Mouse (Mus musculus) kidney, embryonic 15.5 days (tissue): ENCODE measurements around the gene Ranbp3. TPM values are rescaled to one million over a fixed set of nuclear protein-coding genes. Genes with fewer than 3 reads are reported as not detected.
A peak's percentile ranks its signal among the peaks of the same experiment; 100 is the strongest.

Experiments used
- ATAC-seq: fragments of 200-750 bp; cut with Nextera tagmentation; replicated peaks from 2 replicates; pipeline ENCODE4 v1.8.0; 2017; ENCODE audit warnings: moderate TSS enrichment; ENCODE audit not compliant: low FRiP score
- H3K27ac ChIP-seq: fragments of 300-500 bp; sonication (generic); 2 replicates; pipeline ENCODE4 v1.5.1; 2015; ENCODE audit warnings: mild to moderate bottlenecking, inconsistent platforms
- H3K27me3 ChIP-seq: fragments of 300-500 bp; sonication (generic); 2 replicates; pipeline ENCODE4 v1.6.1; 2015; ENCODE audit warnings: inconsistent platforms
- H3K36me3 ChIP-seq: fragments of 300-500 bp; sonication (generic); 2 replicates; pipeline ENCODE4 v1.6.1; 2015; ENCODE audit warnings: inconsistent platforms
- H3K4me1 ChIP-seq: fragments of 300-500 bp; sonication (generic); 2 replicates; pipeline ENCODE4 v1.6.1; 2015; ENCODE audit warnings: inconsistent platforms
- H3K4me2 ChIP-seq: fragments of 300-500 bp; sonication (generic); 2 replicates; pipeline ENCODE4 v1.6.1; 2015; ENCODE audit warnings: moderate library complexity, mild to moderate bottlenecking, inconsistent platforms
- H3K4me3 ChIP-seq: fragments of 300-500 bp; sonication (generic); replicated peaks from 2 replicates; pipeline ENCODE4 v1.5.1; 2015; ENCODE audit warnings: mild to moderate bottlenecking, inconsistent platforms
- H3K9ac ChIP-seq: fragments of 300-500 bp; sonication (generic); 2 replicates; pipeline ENCODE4 v1.6.1; 2015; ENCODE audit warnings: mild to moderate bottlenecking, inconsistent platforms
- H3K9me3 ChIP-seq: fragments of 300-500 bp; sonication (generic); replicated peaks from 2 replicates; pipeline ENCODE4 v1.6.1; 2016; ENCODE audit warnings: inconsistent platforms
- WGBS: fragments of 180-500 bp; shearing (Covaris S2); methylation state at CpG from one replicate; pipeline ENCODE4 v1.1.7; 2015; ENCODE audit warnings: mixed read lengths; 5-methylcytosine and 5-hydroxymethylcytosine counted together
- polyA plus RNA-seq: library from polyadenylated mRNA; unstranded; fragments of >200 nt; fragmentation: Nextera tagmentation; extraction: Ambion mirVana; gene quantifications from 2 replicates; pipeline ENCODE4 v1.2.1, GENCODE M21; 2015

Gene Ranbp3
- polyA plus RNA-seq, 1 experiment from 2014 or later: 99.2 TPM

GRCm38 (mm10) chr17:56715914-56716654 is 43.0 kb downstream of the Ranbp3 start:
- no peak for ATAC-seq
- H3K36me3 ChIP-seq: peaks cover 27% of the 10 kb centered on the region
- H3K4me2 ChIP-seq: peak overlapping the region; percentile 89
- no peaks in the 10 kb centered on the region for H3K27me3 ChIP-seq
- no peaks in the 10 kb centered on the region for H3K9me3 ChIP-seq
- H3K4me3 ChIP-seq: peak overlapping the region; percentile 95
- peak overlapping the region; percentile 85 for H3K9ac ChIP-seq
- H3K27ac ChIP-seq: peak overlapping the region; percentile 81
- peaks cover 35% of the 10 kb centered on the region for H3K4me1 ChIP-seq
- 22% methylated on average over 22 of the region's 22 CpGs for WGBS

- Histone ChIP-seq H3K4me3 (peak overlapping the region; percentile 95), H3K27ac (peak overlapping the region; percentile 89), H3K4me1 (peaks cover 39% of the 10 kb centered on the region), H3K9me3 (no peaks in the 10 kb centered on the region), H3K9ac (peak overlapping the region; percentile 90), H3K36me3 (peaks cover 27% of the 10 kb centered on the region), H3K27me3 (no peaks in the 10 kb centered on the region), H3K4me2 (peak overlapping the region; percentile 89)
- WGBS: under 1% methylated on average over 55 of the region's 55 CpGs
- ATAC-seq: peak; percentile 95
Observed at GRCm38 (mm10) chr17:56716655-56717362, 43.7 kb downstream of the Ranbp3 start.

- H3K4me1 ChIP-seq: peaks cover 46% of the 10 kb centered on the region
- H3K27ac ChIP-seq: peak within 1 kb of the TSS; percentile 89
- no peaks in the 10 kb centered on the region for H3K9me3 ChIP-seq
- peak within 1 kb of the TSS; percentile 95 for H3K4me3 ChIP-seq
- peak within 1 kb of the TSS; percentile 90 for H3K9ac ChIP-seq
- no peaks in the 10 kb centered on the region for H3K27me3 ChIP-seq
- ATAC-seq: peak; percentile 75
- peaks cover 27% of the 10 kb centered on the region for H3K36me3 ChIP-seq
- WGBS: under 1% methylated on average over 59 of the region's 59 CpGs
- H3K4me2 ChIP-seq: peak within 1 kb of the TSS; percentile 89
Observed at GRCm38 (mm10) chr17:56717363-56718058, 44.4 kb downstream of the Ranbp3 start, which contains the start of the genes Ndufa11 and Vmac. Ndufa11 (plus strand) TSS chr17:56717767. Vmac (minus strand) TSS chr17:56718022.

GRCm38 (mm10) chr17:56722441-56722840 is 49.3 kb downstream of the Ranbp3 start:
- ATAC-seq: 0 out of 2 replicates have a peak, but pooled peaks have one; percentile 16
- H3K4me3 ChIP-seq: no peak overlapping the region
- H3K9me3 ChIP-seq: no peaks in the 10 kb centered on the region
- peak overlapping the region; percentile 29; the same call in 1 of the 2 replicates for H3K9ac ChIP-seq
- peaks cover 59% of the 10 kb centered on the region for H3K4me1 ChIP-seq
- H3K4me2 ChIP-seq: no peak overlapping the region
- no peaks in the 10 kb centered on the region for H3K27me3 ChIP-seq
- H3K36me3 ChIP-seq: peaks cover 45% of the 10 kb centered on the region
- WGBS: 19% methylated on average over 5 of the region's 5 CpGs
- H3K27ac ChIP-seq: peak overlapping the region; percentile 72

GRCm38 (mm10) chr17:56723419-56724161 is 50.5 kb downstream of the Ranbp3 start:
- Histone ChIP-seq H3K9me3 (no peaks in the 10 kb centered on the region), H3K4me2 (no peak overlapping the region), H3K27ac (0 out of 2 replicates have a peak overlapping the region, but pooled peaks have one; percentile 72), H3K9ac (0 out of 2 replicates have a peak overlapping the region, but pooled peaks have one; percentile 14), H3K4me1 (peaks cover 64% of the 10 kb centered on the region), H3K4me3 (no peak overlapping the region), H3K27me3 (no peaks in the 10 kb centered on the region), H3K36me3 (peaks cover 45% of the 10 kb centered on the region)
- 75% methylated on average over 11 of the region's 11 CpGs for WGBS
- ATAC-seq: no peak

GRCm38 (mm10) chr17:56727029-56727649 is 54.0 kb downstream of the Ranbp3 start:
- H3K36me3 ChIP-seq: peaks cover 30% of the 10 kb centered on the region
- no peaks in the 10 kb centered on the region for H3K9me3 ChIP-seq
- peak; percentile 77 for ATAC-seq
- peak overlapping the region; percentile 76 for H3K27ac ChIP-seq
- peaks cover 47% of the 10 kb centered on the region for H3K4me1 ChIP-seq
- WGBS: 5% methylated on average over 7 of the region's 7 CpGs
- no peak overlapping the region for H3K4me3 ChIP-seq
- peak overlapping the region; percentile 14; the same call in 1 of the 2 replicates for H3K4me2 ChIP-seq
- H3K27me3 ChIP-seq: no peaks in the 10 kb centered on the region
- no peak overlapping the region for H3K9ac ChIP-seq

- peak overlapping the region; percentile 14; the same call in 1 of the 2 replicates for H3K4me2 ChIP-seq
- H3K4me3 ChIP-seq: no peak overlapping the region
- ATAC-seq: no peak
- peaks cover 25% of the 10 kb centered on the region for H3K36me3 ChIP-seq
- H3K27me3 ChIP-seq: no peaks in the 10 kb centered on the region
- 10% methylated on average over 12 of the region's 12 CpGs for WGBS
- no peak overlapping the region for H3K9ac ChIP-seq
- no peaks in the 10 kb centered on the region for H3K9me3 ChIP-seq
- H3K4me1 ChIP-seq: peaks cover 41% of the 10 kb centered on the region
- H3K27ac ChIP-seq: peak overlapping the region; percentile 76
Observed at GRCm38 (mm10) chr17:56727659-56728058, 54.6 kb downstream of the Ranbp3 start.

GRCm38 (mm10) chr17:56728117-56728516 is 55.0 kb downstream of the Ranbp3 start:
- no peaks in the 10 kb centered on the region for H3K9me3 ChIP-seq
- H3K4me3 ChIP-seq: no peak overlapping the region
- no peak for ATAC-seq
- peak overlapping the region; percentile 15 for H3K4me2 ChIP-seq
- peaks cover 37% of the 10 kb centered on the region for H3K4me1 ChIP-seq
- H3K36me3 ChIP-seq: peaks cover 20% of the 10 kb centered on the region
- H3K9ac ChIP-seq: no peak overlapping the region
- WGBS: 14% methylated on average over 12 of the region's 12 CpGs
- H3K27ac ChIP-seq: no peak overlapping the region
- no peaks in the 10 kb centered on the region for H3K27me3 ChIP-seq

GRCm38 (mm10) chr17:56729151-56729550 is 56.1 kb downstream of the Ranbp3 start:
- no peaks in the 10 kb centered on the region for H3K9me3 ChIP-seq
- peaks cover 31% of the 10 kb centered on the region for H3K4me1 ChIP-seq
- H3K4me2 ChIP-seq: no peak overlapping the region
- WGBS: 45% methylated on average over 6 of the region's 6 CpGs
- H3K27ac ChIP-seq: no peak overlapping the region
- no peak overlapping the region for H3K4me3 ChIP-seq
- H3K9ac ChIP-seq: no peak overlapping the region
- no peak for ATAC-seq
- peaks cover 10% of the 10 kb centered on the region for H3K36me3 ChIP-seq
- H3K27me3 ChIP-seq: 0 out of 2 replicates have a peak, but pooled peaks cover 4% of the 10 kb centered on the region

GRCm38 (mm10) chr17:56729656-56730055 is 56.6 kb downstream of the Ranbp3 start:
- no peak overlapping the region for H3K9ac ChIP-seq
- H3K9me3 ChIP-seq: no peaks in the 10 kb centered on the region
- no peak overlapping the region for H3K27ac ChIP-seq
- no peak overlapping the region for H3K4me3 ChIP-seq
- peaks cover 31% of the 10 kb centered on the region for H3K4me1 ChIP-seq
- no peak overlapping the region for H3K4me2 ChIP-seq
- 0 out of 2 replicates have a peak, but pooled peaks cover 4% of the 10 kb centered on the region for H3K27me3 ChIP-seq
- 76% methylated on average over 2 of the region's 2 CpGs for WGBS
- H3K36me3 ChIP-seq: peaks cover 8% of the 10 kb centered on the region; the same call in 1 of the 2 replicates
- no peak for ATAC-seq

GRCm38 (mm10) chr17:56736534-56736933 is 63.4 kb downstream of the Ranbp3 start:
- H3K27me3 ChIP-seq: 0 out of 2 replicates have a peak, but pooled peaks cover 4% of the 10 kb centered on the region
- no peak overlapping the region for H3K4me3 ChIP-seq
- H3K27ac ChIP-seq: no peak overlapping the region
- ATAC-seq: no peak
- no peak overlapping the region for H3K9ac ChIP-seq
- H3K9me3 ChIP-seq: no peaks in the 10 kb centered on the region
- H3K36me3 ChIP-seq: no peaks in the 10 kb centered on the region
- 46% methylated on average over 8 of the region's 8 CpGs for WGBS
- no peaks in the 10 kb centered on the region for H3K4me1 ChIP-seq
- no peak overlapping the region for H3K4me2 ChIP-seq
